Mouse (Mus musculus) E14TG2a.4 (cell line): ENCODE measurements at regions not wholly inside any gene's neighbourhood (a gene's known extent, or its start where the extent isn't known, plus 50 kb on each side); places are given as distances from the start of the nearest gene placed in this dataset.

Source experiments
- CTCF ChIP-seq: conservative IDR thresholded peaks from 2 replicates; pipeline ENCODE4 v1.5.1; 2014; ENCODE audit warnings: low read length
- NANOG ChIP-seq: IDR thresholded peaks from 2 replicates; pipeline ENCODE4 v1.6.1; 2014; ENCODE audit warnings: borderline replicate concordance, low read length, mixed read lengths
- POU5F1 ChIP-seq: IDR thresholded peaks from 2 replicates; pipeline ENCODE4 v1.6.1; 2014; ENCODE audit warnings: low read length, borderline replicate concordance

- TF ChIP-seq CTCF, result no peak
- no peak for TF ChIP-seq NANOG
- TF ChIP-seq POU5F1, result no peak
Measured at GRCm38 (mm10) chr8:128141290-128141966, 217.0 kb upstream of the Nrp1 start.
